Comparison of ENCODE assay signal across 8 mouse cellular contexts in genomic region chr9:108111101-108111592, GRCm38 (mm10). TPM values are rescaled to one million over a fixed set of nuclear protein-coding genes. Genes with fewer than 3 reads are reported as not detected.
A peak's percentile ranks its signal among the peaks of the same experiment; 100 is the strongest.
DNase-seq lines count a peak whose midpoint lies in the region.

No protein-coding gene starts in this region.

- peak overlapping the region; percentile 47 for H3K4me3 ChIP-seq in hindbrain, embryonic 10.5 days
- H3K4me3 ChIP-seq in macrophage (ENCODE audit: inconsistent target) = peak overlapping the region; percentile 84

- H3K36me3 ChIP-seq in hindbrain, embryonic 10.5 days = peaks cover 85% of the 10 kb centered on the region
- H3K36me3 ChIP-seq in macrophage (ENCODE audit: inconsistent target) = peaks cover 11% of the 10 kb centered on the region; the same call in 1 of the 2 replicates

- peaks cover 76% of the 10 kb centered on the region for H3K27me3 ChIP-seq in hindbrain, embryonic 10.5 days (ENCODE audit: insufficient read depth, poor library complexity, severe bottlenecking)

- peak; percentile 19 for DNase-seq in gastrocnemius, postnatal 25 days
- no peak for DNase-seq in gastrocnemius, adult 18-20 months (ENCODE audit: low spot score)
- peak; percentile 58 for DNase-seq in brain, adult 2 months (ENCODE audit: low read depth, low spot score)
- DNase-seq in hindbrain, embryonic 10.5 days (ENCODE audit: low spot score) = peak; percentile 43
- DNase-seq in thymus, postnatal 25 days = peak; percentile 38
- DNase-seq in adrenal gland, adult 18-20 months (ENCODE audit: low spot score in 2 of 2) = no peak
- no peak for DNase-seq in frontal cortex, postnatal 14 days (ENCODE audit: low spot score in 2 of 2)

- peak overlapping the region; percentile 76 for H3K27ac ChIP-seq in hindbrain, embryonic 10.5 days
- H3K27ac ChIP-seq in macrophage = peak overlapping the region; percentile 91

- WGBS in hindbrain, embryonic 10.5 days = 13% methylated on average over 22 of the region's 22 CpGs
- 13% methylated on average over 22 of the region's 22 CpGs for WGBS in macrophage (ENCODE audit: missing documents)

- no peaks in the 10 kb centered on the region for H3K9me3 ChIP-seq in hindbrain, embryonic 10.5 days

- peaks cover 47% of the 10 kb centered on the region for H3K79me2 ChIP-seq in macrophage (ENCODE audit: inconsistent target)

- peaks cover 41% of the 10 kb centered on the region for H3K4me1 ChIP-seq in hindbrain, embryonic 10.5 days (replicated peaks)

RNA-seq across cellular contexts. Expression of gene Apeh, which starts 16.7 kb away (rescaled TPM):
- 10 to 100 TPM; 32.9 to 34.4 TPM for total RNA-seq in gastrocnemius, postnatal 25 days (2021)
- 10 to 100 TPM; 25.7 to 27.8 TPM for total RNA-seq in gastrocnemius, adult 18-20 months (2021)
- polyA plus RNA-seq in hindbrain, embryonic 10.5 days (2016; fragmentation: Nextera tagmentation; extraction: Ambion mirVana) = 77.0 and 83.8 TPM in 2 replicates
- total RNA-seq in macrophage (2018; cell fraction: chromatin; rRNA removed) = 100 to 1,000 TPM in 15 of 26 experiments, 10 to 100 TPM in 11; 38.8 to 163 (median 114) TPM
- 10 to 100 TPM; 26.4 to 51.2 (median 37.4) TPM for total RNA-seq in macrophage (2018; cell fraction: cytosol; rRNA removed)
- 100 to 1,000 TPM in 1 of 26 experiments, 10 to 100 TPM in 25; 35.1 to 106 (median 59.2) TPM for total RNA-seq in macrophage (2018; cell fraction: nucleus; rRNA removed)
- 30.5 to 37.0 TPM (median 32.8 TPM) in 3 replicates for polyA plus RNA-seq in macrophage (2018)
- total RNA-seq in adrenal gland, adult 18-20 months (2021) = 10 to 100 TPM; 71.8 to 86.6 TPM

RNA-seq across cellular contexts. Expression of gene Rnf123, which starts 28.0 kb away (rescaled TPM):
- 100 to 1,000 TPM; 163 to 169 TPM for total RNA-seq in gastrocnemius, postnatal 25 days (2021)
- 100 to 1,000 TPM; 134 to 139 TPM for total RNA-seq in gastrocnemius, adult 18-20 months (2021)
- 36.6 and 39.1 TPM in 2 replicates for polyA plus RNA-seq in hindbrain, embryonic 10.5 days (2016; fragmentation: Nextera tagmentation; extraction: Ambion mirVana)
- 100 to 1,000 TPM in 18 of 26 experiments, 10 to 100 TPM in 8; 65.0 to 188 (median 134) TPM for total RNA-seq in macrophage (2018; cell fraction: chromatin; rRNA removed)
- 10 to 100 TPM; 10.6 to 23.2 (median 15.3) TPM for total RNA-seq in macrophage (2018; cell fraction: cytosol; rRNA removed)
- total RNA-seq in macrophage (2018; cell fraction: nucleus; rRNA removed) = 100 to 1,000 TPM in 1 of 26 experiments, 10 to 100 TPM in 25; 29.7 to 102 (median 56.1) TPM
- 16.0 to 22.0 TPM (median 16.5 TPM) in 3 replicates for polyA plus RNA-seq in macrophage (2018)
- total RNA-seq in adrenal gland, adult 18-20 months (2021) = 10 to 100 TPM; 54.0 to 63.2 TPM

RNA-seq across cellular contexts. Expression of gene Mst1, which starts 30.9 kb away (rescaled TPM):
- not detected for total RNA-seq in gastrocnemius, postnatal 25 days (2021)
- not detected for total RNA-seq in gastrocnemius, adult 18-20 months (2021)
- 0.34 and 0.39 TPM in 2 replicates for polyA plus RNA-seq in hindbrain, embryonic 10.5 days (2016; fragmentation: Nextera tagmentation; extraction: Ambion mirVana)
- 1 to 10 TPM in 8 of 26 experiments, under 1 TPM in 7, not detected in 11; 0.33 to 2.5 (median 1.2) TPM for total RNA-seq in macrophage (2018; cell fraction: chromatin; rRNA removed)
- under 1 TPM in 25 of 26 experiments, not detected in 1; 0.06 to 0.41 (median 0.26) TPM for total RNA-seq in macrophage (2018; cell fraction: cytosol; rRNA removed)
- 1 to 10 TPM in 2 of 26 experiments, under 1 TPM in 13, not detected in 11; 0.26 to 3.2 (median 0.58) TPM for total RNA-seq in macrophage (2018; cell fraction: nucleus; rRNA removed)
- 0.09 to 0.19 TPM in 2 of 3 replicates, not detected in the other for polyA plus RNA-seq in macrophage (2018)
- total RNA-seq in adrenal gland, adult 18-20 months (2021) = under 1 TPM in 1 of 2 experiments, not detected in 1; 0.23 TPM

RNA-seq across cellular contexts. Expression of gene Amigo3, which starts 58.2 kb away (rescaled TPM):
- total RNA-seq in gastrocnemius, postnatal 25 days (2021) = 1 to 10 TPM; 1.9 to 2.4 TPM
- total RNA-seq in gastrocnemius, adult 18-20 months (2021) = 1 to 10 TPM; 1.8 to 2.0 TPM
- 2.4 and 3.4 TPM in 2 replicates for polyA plus RNA-seq in hindbrain, embryonic 10.5 days (2016; fragmentation: Nextera tagmentation; extraction: Ambion mirVana)
- 1 to 10 TPM; 1.0 to 7.7 (median 3.6) TPM for total RNA-seq in macrophage (2018; cell fraction: chromatin; rRNA removed)
- total RNA-seq in macrophage (2018; cell fraction: cytosol; rRNA removed) = 1 to 10 TPM in 11 of 26 experiments, under 1 TPM in 15; 0.19 to 2.2 (median 0.80) TPM
- total RNA-seq in macrophage (2018; cell fraction: nucleus; rRNA removed) = 1 to 10 TPM in 22 of 26 experiments, under 1 TPM in 4; 0.44 to 5.4 (median 2.8) TPM
- polyA plus RNA-seq in macrophage (2018) = 0.29 to 1.1 TPM (median 0.97 TPM) in 3 replicates
- total RNA-seq in adrenal gland, adult 18-20 months (2021) = 1 to 10 TPM; 2.0 to 3.5 TPM

Comparison
In these comparisons a context has a peak if more than half of its experiments do, and no peak if none do; other contexts are left out.
1. DNase-seq: peak in gastrocnemius, postnatal 25 days (single experiment), brain, adult 2 months (single experiment), hindbrain, embryonic 10.5 days (single experiment) and thymus, postnatal 25 days (single experiment); none in gastrocnemius, adult 18-20 months (single experiment), adrenal gland, adult 18-20 months (0 of 2) and frontal cortex, postnatal 14 days (0 of 2).